Mouse (Mus musculus) olfactory bulb, adult 2 months (tissue): Measurements from ENCODE around the gene H2al1f.
"Not testable (repeated sequence)": the region's sequence is repeated elsewhere in the genome, so short reads cannot be mapped to it uniquely, and the experiment has no call there.

Experiments
- CTCF ChIP-seq: fragments of 200-500 bp; IDR thresholded peaks from 2 replicates; pipeline ENCODE4 v1.5.1; 2012; ENCODE audit warnings: low read depth, mild to moderate bottlenecking, low read length, moderate library complexity; ENCODE audit not compliant: insufficient read depth
- POLR2A ChIP-seq: fragments of 200-500 bp; IDR thresholded peaks from 2 replicates; pipeline ENCODE4 v1.6.1; 2012; ENCODE audit warnings: mild to moderate bottlenecking, low read depth, low read length, moderate library complexity; ENCODE audit not compliant: insufficient read depth

- TF ChIP-seq CTCF, POLR2A: not testable (repeated sequence)
These were observed 3.3 kb upstream of the H2al1f start, which contains the start of gene H2al1e for GRCm38 (mm10) chrX:11311634-11312033.
